Mouse (Mus musculus): Measurements from ENCODE around the gene Kank3. TPM values are rescaled to one million over a fixed set of nuclear protein-coding genes. Genes with fewer than 3 reads are reported as not detected.
A peak's percentile ranks its signal among the peaks of the same experiment; 100 is the strongest.

The Kank3 gene
- polyA plus RNA-seq, 1 experiment = 52.1 TPM

- WGBS = 30% methylated on average over 10 of the region's 10 CpGs
- H3K27me3 ChIP-seq (ENCODE audit: control insufficient read depth, insufficient read depth, low read length) = no peaks in the 10 kb centered on the region; the same call in 1 of the 2 replicates
- no peak for TF ChIP-seq POLR2A (IDR thresholded peaks at IDR 0.05; ENCODE audit: borderline replicate concordance, insufficient read depth, low read length)
- no peak for TF ChIP-seq CTCF (IDR thresholded peaks at IDR 0.05; ENCODE audit: borderline replicate concordance, insufficient read depth, low read depth, low read length)
- no peak overlapping the region for H3K4me3 ChIP-seq (replicated peaks; ENCODE audit: insufficient read depth, low read depth, low read length)
- H3K4me1 ChIP-seq (ENCODE audit: control insufficient read depth, insufficient read depth, low read length) = no peaks in the 10 kb centered on the region
- no peak overlapping the region for H3K27ac ChIP-seq (ENCODE audit: insufficient read depth, low read length)
- DNase-seq = no peak
These were observed 2.1 kb upstream of the Kank3 start for GRCm38 (mm10) chr17:33808192-33808591.

DNA sequence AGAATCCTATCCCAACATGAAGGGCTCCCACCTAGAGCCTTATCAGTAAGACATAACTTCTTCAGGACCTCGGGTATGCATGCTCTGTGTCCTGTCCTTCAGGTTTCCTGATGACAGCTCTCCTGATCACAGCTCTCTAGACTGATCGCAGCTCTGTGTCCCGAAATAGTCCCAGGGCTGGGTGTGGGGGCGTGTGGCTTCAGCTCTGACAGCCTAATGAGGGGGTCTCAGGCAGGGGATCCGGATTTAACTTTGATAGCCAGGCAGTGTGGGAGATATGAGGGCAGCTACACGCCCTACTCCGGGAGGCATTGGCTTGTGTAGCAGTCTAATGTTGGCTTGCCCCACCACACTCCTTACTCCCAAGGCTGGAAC lies 810 bp downstream of the Kank3 start:
- Histone ChIP-seq H3K4me1 (ENCODE audit: control insufficient read depth, insufficient read depth, low read length) (no peaks in the 10 kb centered on the region), H3K27me3 (ENCODE audit: control insufficient read depth, insufficient read depth, low read length) (no peaks in the 10 kb centered on the region; the same call in 1 of the 2 replicates), H3K4me3 (replicated peaks; ENCODE audit: insufficient read depth, low read depth, low read length) (peak overlapping the region; percentile 15), H3K27ac (ENCODE audit: insufficient read depth, low read length) (no peak overlapping the region)
- DNase-seq = no peak
- WGBS = 25% methylated on average over 7 of the region's 7 CpGs
- no peak for TF ChIP-seq CTCF (IDR thresholded peaks at IDR 0.05; ENCODE audit: borderline replicate concordance, insufficient read depth, low read depth, low read length)
- no peak for TF ChIP-seq POLR2A (IDR thresholded peaks at IDR 0.05; ENCODE audit: borderline replicate concordance, insufficient read depth, low read length)

- no peaks in the 10 kb centered on the region; the same call in 1 of the 2 replicates for H3K27me3 ChIP-seq (ENCODE audit: control insufficient read depth, insufficient read depth, low read length)
- TF ChIP-seq POLR2A (IDR thresholded peaks at IDR 0.05; ENCODE audit: borderline replicate concordance, insufficient read depth, low read length) (no peak), CTCF (IDR thresholded peaks at IDR 0.05; ENCODE audit: borderline replicate concordance, insufficient read depth, low read depth, low read length) (no peak)
- WGBS = 30% methylated on average over 3 of the region's 3 CpGs
- H3K4me1 ChIP-seq (ENCODE audit: control insufficient read depth, insufficient read depth, low read length) = no peaks in the 10 kb centered on the region
- no peak overlapping the region for H3K4me3 ChIP-seq (replicated peaks; ENCODE audit: insufficient read depth, low read depth, low read length)
- no peak overlapping the region for H3K27ac ChIP-seq (ENCODE audit: insufficient read depth, low read length)
- DNase-seq = no peak
These were observed 2.2 kb downstream of the Kank3 start for GRCm38 (mm10) chr17:33812475-33812874.

DNA sequence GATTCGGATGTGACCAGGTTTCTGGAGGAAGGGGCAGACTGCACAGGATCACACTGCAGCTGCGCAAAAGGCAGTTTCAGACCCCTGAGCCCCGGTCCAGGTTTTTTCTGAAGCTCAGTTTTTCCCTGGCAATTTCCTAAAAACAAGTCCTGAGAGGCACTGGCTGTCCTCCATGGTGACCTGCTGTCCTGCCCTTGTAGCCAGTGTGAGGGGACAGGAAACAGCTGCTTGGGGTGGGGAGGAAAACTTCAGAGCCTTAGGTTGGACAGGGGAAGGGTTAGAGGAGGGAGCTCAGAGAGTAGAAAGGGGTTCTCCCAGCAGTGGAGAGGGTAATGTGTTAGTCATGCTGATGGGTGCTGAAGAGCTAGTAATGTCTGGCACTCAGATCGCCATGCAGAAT lies 2.7 kb downstream of the Kank3 start:
- Histone ChIP-seq H3K4me3 (replicated peaks; ENCODE audit: insufficient read depth, low read depth, low read length) (no peak overlapping the region), H3K27me3 (ENCODE audit: control insufficient read depth, insufficient read depth, low read length) (no peaks in the 10 kb centered on the region; the same call in 1 of the 2 replicates), H3K4me1 (ENCODE audit: control insufficient read depth, insufficient read depth, low read length) (no peaks in the 10 kb centered on the region), H3K27ac (ENCODE audit: insufficient read depth, low read length) (no peak overlapping the region)
- DNase-seq = no peak
- TF ChIP-seq POLR2A (IDR thresholded peaks at IDR 0.05; ENCODE audit: borderline replicate concordance, insufficient read depth, low read length) = no peak
- TF ChIP-seq CTCF (IDR thresholded peaks at IDR 0.05; ENCODE audit: borderline replicate concordance, insufficient read depth, low read depth, low read length) = no peak
- WGBS = 64% methylated on average over 4 of the region's 4 CpGs

- TF ChIP-seq CTCF (IDR thresholded peaks at IDR 0.05; ENCODE audit: borderline replicate concordance, insufficient read depth, low read depth, low read length) (no peak), POLR2A (IDR thresholded peaks at IDR 0.05; ENCODE audit: borderline replicate concordance, insufficient read depth, low read length) (no peak)
- H3K27me3 ChIP-seq (ENCODE audit: control insufficient read depth, insufficient read depth, low read length) = no peaks in the 10 kb centered on the region; the same call in 1 of the 2 replicates
- H3K4me1 ChIP-seq (ENCODE audit: control insufficient read depth, insufficient read depth, low read length) = peaks cover 8% of the 10 kb centered on the region; the same call in 1 of the 2 replicates
- DNase-seq = no peak
- H3K4me3 ChIP-seq (replicated peaks; ENCODE audit: insufficient read depth, low read depth, low read length) = no peak overlapping the region
- no peak overlapping the region for H3K27ac ChIP-seq (ENCODE audit: insufficient read depth, low read length)
- 80% methylated on average over 6 of the region's 6 CpGs for WGBS
These were observed 5.1 kb downstream of the Kank3 start for GRCm38 (mm10) chr17:33815399-33815798.

- Histone ChIP-seq H3K4me3 (replicated peaks; ENCODE audit: insufficient read depth, low read depth, low read length) (peak overlapping the region; percentile 81), H3K4me1 (ENCODE audit: control insufficient read depth, insufficient read depth, low read length) (peaks cover 8% of the 10 kb centered on the region; the same call in 1 of the 2 replicates), H3K27me3 (ENCODE audit: control insufficient read depth, insufficient read depth, low read length) (no peaks in the 10 kb centered on the region), H3K27ac (ENCODE audit: insufficient read depth, low read length) (0 out of 2 replicates have a peak overlapping the region, but pooled peaks have one; percentile 93)
- 41% methylated on average over 5 of the region's 5 CpGs for WGBS
- DNase-seq = no peak
- no peak for TF ChIP-seq CTCF (IDR thresholded peaks at IDR 0.05; ENCODE audit: borderline replicate concordance, insufficient read depth, low read depth, low read length)
- TF ChIP-seq POLR2A (IDR thresholded peaks at IDR 0.05; ENCODE audit: borderline replicate concordance, insufficient read depth, low read length) = no peak
These were observed 6.3 kb downstream of the Kank3 start for GRCm38 (mm10) chr17:33816612-33817011.

- H3K4me1 ChIP-seq (ENCODE audit: control insufficient read depth, insufficient read depth, low read length) = peaks cover 8% of the 10 kb centered on the region; the same call in 1 of the 2 replicates
- TF ChIP-seq CTCF (IDR thresholded peaks at IDR 0.05; ENCODE audit: borderline replicate concordance, insufficient read depth, low read depth, low read length) = no peak
- peak; percentile 86 for TF ChIP-seq POLR2A (IDR thresholded peaks at IDR 0.05; ENCODE audit: borderline replicate concordance, insufficient read depth, low read length)
- under 1% methylated on average over 89 of the region's 89 CpGs for WGBS
- peak overlapping the region; percentile 81 for H3K4me3 ChIP-seq (replicated peaks; ENCODE audit: insufficient read depth, low read depth, low read length)
- H3K27me3 ChIP-seq (ENCODE audit: control insufficient read depth, insufficient read depth, low read length) = no peaks in the 10 kb centered on the region
- peak overlapping the region; percentile 93 for H3K27ac ChIP-seq (ENCODE audit: insufficient read depth, low read length)
- DNase-seq = peak; percentile 90 to 96
These were observed 7.1 kb downstream of the Kank3 start for GRCm38 (mm10) chr17:33817184-33817968.
